Mouse (Mus musculus): ENCODE data around the gene Nmral1. TPM values are rescaled to one million over a fixed set of nuclear protein-coding genes. Genes with fewer than 3 reads are reported as not detected.

Nmral1 gene
- polyA plus RNA-seq (2012; ENCODE audit: low replicate concordance), result 2.1 and 11.1 TPM in 2 replicates

DNA sequence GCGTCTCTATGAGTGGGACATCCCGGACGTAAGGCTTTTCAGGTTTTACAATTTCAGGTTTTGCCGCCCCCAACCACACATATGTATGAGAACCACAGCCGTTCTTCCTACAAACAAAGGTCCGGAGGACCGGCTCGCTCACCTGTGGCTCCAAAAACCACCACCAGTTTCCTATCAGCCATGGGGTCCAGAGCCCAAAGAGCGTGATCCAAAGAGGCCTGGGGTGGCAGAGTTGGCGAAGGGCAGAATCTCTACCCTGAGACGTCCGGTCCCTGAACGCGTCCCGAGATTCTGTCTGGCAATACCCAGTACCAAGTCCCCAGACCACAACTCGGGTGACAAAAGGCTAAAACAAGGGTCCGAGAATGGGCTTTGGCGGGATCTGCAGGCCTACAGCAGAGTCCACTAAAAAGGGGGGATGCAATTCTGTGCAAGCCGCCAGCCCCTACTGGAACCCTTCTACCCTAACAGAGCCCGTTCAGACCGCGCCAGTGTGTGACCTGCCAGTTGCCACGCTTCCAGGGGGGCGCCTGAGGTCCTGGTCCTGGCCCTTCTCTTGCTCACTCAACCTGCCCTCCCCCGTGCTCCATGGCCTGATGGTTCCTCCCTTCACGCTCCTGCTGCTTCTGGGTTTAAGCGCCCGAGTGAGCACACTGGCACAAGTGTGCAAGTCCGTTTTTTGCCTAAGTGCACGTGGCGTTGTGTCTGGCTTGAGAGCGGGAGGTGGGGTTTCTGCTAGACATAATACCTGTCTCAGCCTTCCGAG lies at the start of gene Nmral1:
TSS of gene Nmral1 (minus strand) at position 604 of the 766 bp plus-strand sequence.

DNA sequence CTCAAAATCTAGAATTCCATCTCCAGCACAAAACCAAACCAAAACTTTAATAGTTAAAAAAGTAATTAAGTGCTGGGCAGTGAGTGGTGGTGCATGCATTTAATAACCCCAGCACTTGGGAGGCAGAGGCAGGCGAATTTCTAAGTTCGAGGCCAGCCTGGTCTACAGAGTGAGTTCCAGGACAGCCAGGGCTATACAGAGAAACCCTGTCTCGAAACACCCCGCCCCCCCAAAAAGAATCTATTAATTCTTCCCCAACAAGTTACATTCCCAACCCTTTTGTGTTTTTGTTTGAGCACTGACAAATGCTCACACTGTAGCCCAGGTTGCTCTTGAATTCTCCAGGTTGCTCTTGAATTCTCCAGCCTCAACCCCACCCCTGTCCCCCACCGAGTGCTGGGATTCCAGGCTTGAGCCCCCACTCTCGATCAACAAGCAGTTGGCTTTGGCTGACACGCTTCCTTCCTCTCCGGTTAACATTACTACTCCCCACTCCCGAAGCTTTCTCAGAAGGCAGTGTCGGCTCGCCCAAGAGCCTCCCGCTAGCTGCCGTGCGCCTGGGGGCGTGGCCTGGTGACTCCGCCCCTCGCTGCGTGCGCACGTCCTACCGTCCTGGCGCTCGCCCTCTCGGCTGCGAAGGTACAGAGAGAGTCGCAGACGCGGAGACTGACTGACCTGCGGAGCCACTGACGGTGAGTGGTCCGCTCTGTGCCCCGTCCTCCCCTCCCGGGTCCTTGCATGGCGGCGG lies 6.8 kb upstream of the Nmral1 start, which contains the start of gene Hmox2:
TSS of gene Hmox2 (plus strand) at position 582 of the 748 bp plus-strand sequence.

DNA sequence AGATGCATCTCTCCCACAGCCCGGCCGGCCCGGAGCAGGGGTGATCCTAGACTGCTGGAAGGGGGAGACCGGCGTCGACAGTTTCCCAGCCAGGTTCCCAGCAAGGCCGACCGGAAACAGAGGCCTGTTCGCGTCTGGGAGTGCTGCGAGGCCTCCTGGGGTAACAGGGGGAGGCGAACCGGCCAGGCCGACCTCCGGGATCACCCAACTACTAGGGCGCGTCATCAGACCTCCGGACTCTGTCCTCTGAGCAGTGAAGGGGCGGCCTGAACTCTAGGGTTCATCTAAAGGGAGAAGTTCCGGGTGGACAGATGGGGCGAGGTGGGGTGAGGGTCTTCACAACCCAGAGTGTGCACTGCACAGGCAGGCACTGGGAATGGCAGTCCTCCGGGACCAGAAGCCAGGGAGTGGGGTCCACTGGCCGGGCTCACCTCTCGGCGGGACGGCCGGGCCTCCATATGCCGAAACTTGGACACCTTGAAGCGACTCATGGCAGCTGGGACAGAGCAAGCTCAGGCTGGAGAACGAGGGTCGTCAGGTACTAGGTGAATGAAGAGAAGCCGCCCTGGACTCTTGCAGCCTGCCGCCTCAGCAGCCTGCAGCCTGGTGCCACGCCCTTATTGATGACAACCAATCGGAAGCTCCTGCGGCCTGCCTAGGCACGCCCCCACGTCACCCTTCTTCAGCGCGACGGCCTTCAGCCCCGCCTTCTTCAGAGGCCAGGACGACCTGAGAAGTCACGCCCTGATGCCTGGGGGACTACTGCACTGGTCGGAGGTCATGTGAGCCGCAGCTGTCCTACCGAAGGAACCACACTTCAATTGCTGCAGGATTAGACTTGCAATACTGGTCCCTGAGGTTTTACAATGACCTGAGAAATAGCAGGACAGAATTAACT lies 39.8 kb downstream of the Nmral1 start, which contains the start of gene Coro7:
TSS of gene Coro7 (minus strand) at position 657 of the 898 bp plus-strand sequence.

Other genes with a start within 250 kb of the Nmral1 start
- gene Srl, start 177.5 kb downstream of the Nmral1 start, polyA plus RNA-seq (2012; ENCODE audit: low replicate concordance), result 0.51 and 0.75 TPM in 2 replicates
- gene Tfap4, start 159.5 kb downstream of the Nmral1 start, polyA plus RNA-seq (2012; ENCODE audit: low replicate concordance), result 26.1 and 36.2 TPM in 2 replicates
- gene Glis2, start 124.6 kb downstream of the Nmral1 start, polyA plus RNA-seq (2012; ENCODE audit: low replicate concordance), result 1.6 and 2.8 TPM in 2 replicates
- gene Pam16, start 94.4 kb downstream of the Nmral1 start, polyA plus RNA-seq (2012; ENCODE audit: low replicate concordance), result 32.2 and 86.3 TPM in 2 replicates
- gene Vasn, start 79.4 kb downstream of the Nmral1 start, polyA plus RNA-seq (2012; ENCODE audit: low replicate concordance), result 0.19 TPM in 1 of 2 replicates, not detected in the other
- gene Dnaja3, start 79.4 kb downstream of the Nmral1 start, polyA plus RNA-seq (2012; ENCODE audit: low replicate concordance), result 18.0 and 18.7 TPM in 2 replicates
- gene Coro7, start 39.6 kb downstream of the Nmral1 start, polyA plus RNA-seq (2012; ENCODE audit: low replicate concordance), result 333 and 524 TPM in 2 replicates
- gene Hmox2, start 7.0 kb upstream of the Nmral1 start, polyA plus RNA-seq (2012; ENCODE audit: low replicate concordance), result 8.0 and 15.2 TPM in 2 replicates
- 47.1 and 78.2 TPM in 2 replicates for gene Cdip1, start 70.9 kb upstream of the Nmral1 start, polyA plus RNA-seq (2012; ENCODE audit: low replicate concordance)
- gene 4930562C15Rik, start 116.1 kb upstream of the Nmral1 start, polyA plus RNA-seq (2012; ENCODE audit: low replicate concordance), result not detected in 2 replicates
- gene Ubald1, start 161.0 kb upstream of the Nmral1 start, polyA plus RNA-seq (2012; ENCODE audit: low replicate concordance), result 248 and 524 TPM in 2 replicates
- 47.2 and 75.1 TPM in 2 replicates for gene Mgrn1, start 166.9 kb upstream of the Nmral1 start, polyA plus RNA-seq (2012; ENCODE audit: low replicate concordance)
- gene Nudt16l1, start 219.4 kb upstream of the Nmral1 start, polyA plus RNA-seq (2012; ENCODE audit: low replicate concordance), result 29.1 and 39.8 TPM in 2 replicates
- gene Anks3, start 244.8 kb upstream of the Nmral1 start, polyA plus RNA-seq (2012; ENCODE audit: low replicate concordance), result 44.5 and 87.9 TPM in 2 replicates